Mouse (Mus musculus) liver, embryonic 11.5 days (tissue): ENCODE measurements around the gene Greb1. TPM values are rescaled to one million over a fixed set of nuclear protein-coding genes. Genes with fewer than 3 reads are reported as not detected.

Experiments
- ATAC-seq: fragments of 200-750 bp; cut with Nextera tagmentation; replicated peaks from 2 replicates; pipeline ENCODE4 v1.8.0; 2017; ENCODE audit warnings: moderate number of reproducible peaks, mild to moderate bottlenecking, moderate TSS enrichment, moderate library complexity; ENCODE audit not compliant: low FRiP score
- DNase-seq: peaks from one replicate; pipeline ENCODE4 v3.0.0-alpha.2; 2017; ENCODE audit warnings: low spot score
- H3K27ac ChIP-seq: fragments of 300-500 bp; sonication (generic); 2 replicates; pipeline ENCODE4 v1.5.1; 2014; ENCODE audit warnings: mild to moderate bottlenecking, low read depth, low read length, control low read depth
- H3K27me3 ChIP-seq: fragments of 300-500 bp; sonication (generic); replicated peaks from 2 replicates; pipeline ENCODE4 v1.6.1; 2014; ENCODE audit warnings: low read length, mixed read lengths; ENCODE audit not compliant: control insufficient read depth, insufficient read depth
- H3K36me3 ChIP-seq: fragments of 300-500 bp; sonication (generic); 2 replicates; pipeline ENCODE4 v1.6.1; 2014; ENCODE audit warnings: mild to moderate bottlenecking, low read length, moderate library complexity, mixed read lengths; ENCODE audit not compliant: control insufficient read depth, insufficient read depth
- H3K4me1 ChIP-seq: fragments of 300-500 bp; sonication (generic); replicated peaks from 2 replicates; pipeline ENCODE4 v1.6.1; 2014; ENCODE audit warnings: low read length, mixed read lengths; ENCODE audit not compliant: control insufficient read depth, insufficient read depth
- H3K4me2 ChIP-seq: fragments of 300-500 bp; sonication (generic); 2 replicates; pipeline ENCODE4 v1.6.1; 2014; ENCODE audit warnings: mild to moderate bottlenecking, control low read depth, moderate library complexity
- H3K4me3 ChIP-seq: fragments of 300-500 bp; sonication (generic); 2 replicates; pipeline ENCODE4 v1.5.1; 2014; ENCODE audit warnings: low read depth, low read length, control low read depth
- H3K9ac ChIP-seq: fragments of 300-500 bp; sonication (generic); 2 replicates; pipeline ENCODE4 v1.6.1; 2014; ENCODE audit warnings: low read depth, low read length, control low read depth
- H3K9me3 ChIP-seq: fragments of 300-500 bp; sonication (generic); 2 replicates; pipeline ENCODE4 v1.6.1; 2016; ENCODE audit warnings: low read length, inconsistent platforms, mixed read lengths; ENCODE audit not compliant: control insufficient read depth
- WGBS: fragments of 180-500 bp; shearing (Covaris S2); extraction: QIAGEN DNeasy Blood & Tissue Kit; methylation state at CpG from one replicate; pipeline ENCODE4 v1.1.7; 2014; 5-methylcytosine and 5-hydroxymethylcytosine counted together
- polyA plus RNA-seq: library from polyadenylated mRNA; unstranded; fragments of >200 nt; fragmentation: Nextera tagmentation; extraction: Ambion mirVana; gene quantifications from 2 replicates; pipeline ENCODE4 v1.2.1, GENCODE M21; 2014

Greb1 gene
- polyA plus RNA-seq, 1 experiment from 2014 or later = 5.5 TPM

GRCm38 (mm10) chr12:16665022-16665421 lies 135.7 kb downstream of the Greb1 start:
- WGBS = 0% methylated on average over 1 of the region's 2 CpGs
- ATAC-seq = no peak

GRCm38 (mm10) chr12:16662955-16663585 lies 137.6 kb downstream of the Greb1 start:
- Histone ChIP-seq H3K27ac (no peak overlapping the region), H3K4me1 (no peaks in the 10 kb centered on the region), H3K36me3 (no peaks in the 10 kb centered on the region), H3K4me2 (no peak overlapping the region), H3K27me3 (no peaks in the 10 kb centered on the region), H3K4me3 (no peak overlapping the region), H3K9ac (no peak overlapping the region), H3K9me3 (no peaks in the 10 kb centered on the region)
- ATAC-seq (no peak), DNase-seq (no peak)
- WGBS = 62% methylated on average over 6 of the region's 6 CpGs

More at GRCm38 (mm10) chr12:16665022-16665421, 135.7 kb downstream of the Greb1 start:
- Histone ChIP-seq H3K9ac (no peak overlapping the region), H3K27me3 (no peaks in the 10 kb centered on the region), H3K4me2 (no peak overlapping the region), H3K36me3 (no peaks in the 10 kb centered on the region), H3K27ac (no peak overlapping the region), H3K4me3 (no peak overlapping the region), H3K4me1 (no peaks in the 10 kb centered on the region), H3K9me3 (no peaks in the 10 kb centered on the region)
- DNase-seq = no peak

GRCm38 (mm10) chr12:16661936-16662335 lies 138.8 kb downstream of the Greb1 start:
- no peaks in the 10 kb centered on the region for H3K9me3 ChIP-seq

GRCm38 (mm10) chr12:16661459-16661858 lies 139.2 kb downstream of the Greb1 start:
- DNase-seq = no peak
- H3K27me3 ChIP-seq = no peaks in the 10 kb centered on the region
- no peaks in the 10 kb centered on the region for H3K4me1 ChIP-seq
- ATAC-seq = no peak
- no peaks in the 10 kb centered on the region for H3K9me3 ChIP-seq
- H3K4me3 ChIP-seq = no peak overlapping the region
- H3K4me2 ChIP-seq = no peak overlapping the region
- H3K9ac ChIP-seq = no peak overlapping the region
- no peaks in the 10 kb centered on the region for H3K36me3 ChIP-seq
- H3K27ac ChIP-seq = no peak overlapping the region
- WGBS = 87% methylated on average over 10 of the region's 10 CpGs

More at GRCm38 (mm10) chr12:16661936-16662335, 138.8 kb downstream of the Greb1 start:
- no peaks in the 10 kb centered on the region for H3K27me3 ChIP-seq
- no peak overlapping the region for H3K27ac ChIP-seq
- H3K4me3 ChIP-seq = no peak overlapping the region
- no peak for DNase-seq
- ATAC-seq = no peak
- 64% methylated on average over 2 of the region's 2 CpGs for whole genome bisulfite sequencing
- H3K36me3 ChIP-seq = no peaks in the 10 kb centered on the region
- no peak overlapping the region for H3K4me2 ChIP-seq
- no peaks in the 10 kb centered on the region for H3K4me1 ChIP-seq
- no peak overlapping the region for H3K9ac ChIP-seq

GRCm38 (mm10) chr12:16656906-16657875 lies 143.5 kb downstream of the Greb1 start:
- Histone ChIP-seq H3K4me1 (no peaks in the 10 kb centered on the region), H3K27ac (no peak overlapping the region), H3K27me3 (peaks cover 27% of the 10 kb centered on the region), H3K4me2 (no peak overlapping the region), H3K36me3 (no peaks in the 10 kb centered on the region), H3K9me3 (no peaks in the 10 kb centered on the region), H3K4me3 (no peak overlapping the region), H3K9ac (no peak overlapping the region)
- DNase-seq (no peak), ATAC-seq (no peak)
- WGBS = 70% methylated on average over 5 of the region's 5 CpGs

- DNase-seq (no peak), ATAC-seq (no peak)
- WGBS = 69% methylated on average over 4 of the region's 4 CpGs
- H3K4me1 ChIP-seq = no peaks in the 10 kb centered on the region
- no peaks in the 10 kb centered on the region for H3K9me3 ChIP-seq
- H3K4me3 ChIP-seq = no peak overlapping the region
- H3K27me3 ChIP-seq = peaks cover 30% of the 10 kb centered on the region
- no peak overlapping the region for H3K27ac ChIP-seq
- no peak overlapping the region for H3K4me2 ChIP-seq
- no peaks in the 10 kb centered on the region for H3K36me3 ChIP-seq
- no peak overlapping the region for H3K9ac ChIP-seq
Observed at GRCm38 (mm10) chr12:16655604-16656003, 145.1 kb downstream of the Greb1 start.

- no peak within 1 kb of the TSS for H3K27ac ChIP-seq
- 10% methylated on average over 58 of the region's 58 CpGs for WGBS
- ATAC-seq = peak; percentile 56
- peak; percentile 69 for DNase-seq
- peak within 1 kb of the TSS; percentile 45 for H3K4me2 ChIP-seq
- H3K4me3 ChIP-seq = no peak within 1 kb of the TSS; the same call in 1 of the 2 replicates
- peaks cover 30% of the 10 kb centered on the region for H3K27me3 ChIP-seq
- no peaks in the 10 kb centered on the region for H3K36me3 ChIP-seq
- no peaks in the 10 kb centered on the region for H3K9me3 ChIP-seq
- no peak within 1 kb of the TSS for H3K9ac ChIP-seq
- H3K4me1 ChIP-seq = no peaks in the 10 kb centered on the region
Observed at GRCm38 (mm10) chr12:16653332-16654093, 147.2 kb downstream of the Greb1 start, which contains the start of gene Ntsr2. TSS of gene Ntsr2 (plus strand) at chr12:16653382.

GRCm38 (mm10) chr12:16649819-16650218 lies 150.9 kb downstream of the Greb1 start:
- ATAC-seq (no peak), DNase-seq (no peak)
- H3K4me1 ChIP-seq = no peaks in the 10 kb centered on the region
- no peak overlapping the region for H3K27ac ChIP-seq
- H3K4me3 ChIP-seq = no peak overlapping the region
- WGBS = 70% methylated on average over 6 of the region's 6 CpGs
- H3K9me3 ChIP-seq = no peaks in the 10 kb centered on the region
- H3K4me2 ChIP-seq = no peak overlapping the region
- peaks cover 22% of the 10 kb centered on the region for H3K27me3 ChIP-seq
- H3K9ac ChIP-seq = no peak overlapping the region
- no peaks in the 10 kb centered on the region for H3K36me3 ChIP-seq
